Mouse (Mus musculus) left cerebral cortex, adult 2 months (tissue): Measurements from ENCODE around the gene Alyref. TPM values are rescaled to one million over a fixed set of nuclear protein-coding genes. Genes with fewer than 3 reads are reported as not detected.

ENCODE experiments used
- DNase-seq, 2 experiments: peaks; one replicate each; pipeline ENCODE4 v3.0.0; 2021 to 2022; ENCODE audit warnings: low spot score in 2 of 2, mixed read lengths in 1 of 2; ENCODE audit errors: extremely low spot score in 1 of 2
- H3K27ac ChIP-seq: fragments of 200-600 bp; 2 replicates; pipeline ENCODE4 v1.8.1; 2022
- H3K4me3 ChIP-seq: fragments of 200-600 bp; 2 replicates; pipeline ENCODE4 v1.8.1; 2022
- CTCF ChIP-seq: fragments of 200-600 bp; IDR thresholded peaks from 2 replicates; pipeline ENCODE4 v1.8.1; 2022; ENCODE audit warnings: antibody characterized with exemption, mild to moderate bottlenecking, moderate library complexity
- intact Hi-C: fragments of 180-260 bp; cut with DNase I; formaldehyde crosslinking; loops from one replicate; pipeline ENCODE4 v1.15.1; 2025
- total RNA-seq, 2 experiments: library from RNA; stranded (reverse); gene quantifications; 2 replicates each; pipeline ENCODE4 v1.2.3; 2021

The Alyref gene
- total RNA-seq, 2 experiments from 2014 or later: 56.4 to 64.1 TPM

- Histone ChIP-seq H3K27ac (peak overlapping the region; percentile 93; the same call in 1 of the 2 replicates), H3K4me3 (peak overlapping the region; percentile 96)
- intact Hi-C loops: no loop called here
- no peak for DNase-seq
- TF ChIP-seq CTCF: no peak
Observed at GRCm38 (mm10) chr11:120631726-120632448, 33.7 kb upstream of the Alyref start.

GRCm38 (mm10) chr11:120630881-120631725 is 32.9 kb upstream of the Alyref start:
- H3K4me3 ChIP-seq: 0 out of 2 replicates have a peak overlapping the region, but pooled peaks have one; percentile 14
- no peak for TF ChIP-seq CTCF
- intact Hi-C loops: no loop called here
- peak overlapping the region; percentile 69 for H3K27ac ChIP-seq
- no peak for DNase-seq

- intact Hi-C loops: no loop called here
- no peak for DNase-seq
- no peak for TF ChIP-seq CTCF
- Histone ChIP-seq H3K4me3 (peak overlapping the region; percentile 14; the same call in 1 of the 2 replicates), H3K27ac (peak overlapping the region; percentile 69)
Observed at GRCm38 (mm10) chr11:120630401-120630871, 32.3 kb upstream of the Alyref start.

- Histone ChIP-seq H3K27ac (peak overlapping the region; percentile 69), H3K4me3 (peak overlapping the region; percentile 14; the same call in 1 of the 2 replicates)
- intact Hi-C loops: no loop called here
- no peak for TF ChIP-seq CTCF
- no peak for DNase-seq
Observed at GRCm38 (mm10) chr11:120629911-120630310, 31.7 kb upstream of the Alyref start.

- Histone ChIP-seq H3K4me3 (peak overlapping the region; percentile 14; the same call in 1 of the 2 replicates), H3K27ac (peak overlapping the region; percentile 69)
- intact Hi-C loops: no loop called here
- DNase-seq: no peak
- no peak for TF ChIP-seq CTCF
Observed at GRCm38 (mm10) chr11:120629341-120629730, 31.2 kb upstream of the Alyref start.

- no peak overlapping the region for H3K4me3 ChIP-seq
- TF ChIP-seq CTCF: no peak
- no peak overlapping the region for H3K27ac ChIP-seq
- intact Hi-C loops: no loop called here
- no peak for DNase-seq
Observed at GRCm38 (mm10) chr11:120628601-120629340, 30.6 kb upstream of the Alyref start.

- Histone ChIP-seq H3K27ac (no peak overlapping the region), H3K4me3 (no peak overlapping the region)
- no peak for TF ChIP-seq CTCF
- intact Hi-C loops: no loop called here
- DNase-seq: no peak
Observed at GRCm38 (mm10) chr11:120627468-120628300, 29.5 kb upstream of the Alyref start.

GRCm38 (mm10) chr11:120626785-120627467 is 28.8 kb upstream of the Alyref start:
- no peak for TF ChIP-seq CTCF
- no peak for DNase-seq
- Histone ChIP-seq H3K4me3 (no peak overlapping the region), H3K27ac (no peak overlapping the region)
- intact Hi-C loops: no loop called here

GRCm38 (mm10) chr11:120625152-120625775 is 27.1 kb upstream of the Alyref start, which contains the start of gene Sirt7:
Sirt7 (minus strand) TSS chr11:120625240.
- no peak for DNase-seq
- intact Hi-C loops: loop anchor here (2.0 kb wide), 1 partner anchor 88 kb away; the partner anchor contains the start of genes Cenpx and Lrrc45
- TF ChIP-seq CTCF: no peak
- peak within 1 kb of the TSS; percentile 88 for H3K4me3 ChIP-seq
- H3K27ac ChIP-seq: peak within 1 kb of the TSS; percentile 89

GRCm38 (mm10) chr11:120624680-120625111 is 26.5 kb upstream of the Alyref start:
- TF ChIP-seq CTCF: no peak
- DNase-seq: peak; percentile 86
- Histone ChIP-seq H3K4me3 (peak overlapping the region; percentile 88), H3K27ac (peak overlapping the region; percentile 89)
- intact Hi-C loops: loop anchor here (2.0 to 5.0 kb wide), 2 partner anchors 88 to 153 kb away; partner anchors contain the start of genes Cenpx and Lrrc45
